Comparison of ENCODE assay signal across 14 mouse cellular contexts in the genomic region with DNA sequence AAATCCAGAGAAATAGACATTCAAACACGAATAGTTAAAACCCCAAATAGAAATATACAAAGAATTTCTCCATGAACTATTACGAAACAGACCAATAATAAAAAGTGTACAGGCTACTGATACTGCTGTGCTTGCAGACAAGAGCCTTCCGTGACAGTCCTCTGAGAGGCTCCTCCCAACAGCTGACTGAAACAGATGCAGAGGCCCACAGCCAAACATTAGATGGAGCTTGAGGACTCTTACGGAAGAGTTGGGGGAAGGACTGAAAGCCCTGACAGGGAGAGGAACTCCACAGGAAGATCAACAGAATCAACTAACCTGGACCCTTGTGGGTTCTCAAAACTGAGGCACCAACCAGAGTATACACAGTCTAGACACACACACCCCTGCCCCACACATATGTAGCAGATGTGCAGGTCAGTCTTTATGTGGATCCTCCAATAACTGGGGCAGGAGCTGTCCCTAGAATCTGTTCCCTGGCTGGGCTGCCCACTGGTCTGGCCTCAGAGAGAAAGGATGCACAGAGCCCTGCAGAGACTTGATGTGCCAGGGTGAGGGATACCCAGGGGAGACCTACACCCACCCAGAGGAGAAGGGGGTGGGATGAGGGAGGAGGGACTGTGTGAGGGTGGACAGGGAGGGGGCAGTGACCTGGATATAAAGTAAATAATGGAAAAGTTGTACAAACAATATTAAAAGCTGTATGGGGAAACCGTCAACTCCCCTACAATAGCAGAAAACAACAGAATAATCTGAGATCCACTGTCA. TPM values are rescaled to one million over a fixed set of nuclear protein-coding genes. Genes with fewer than 3 reads are reported as not detected.
DNase-seq lines count a peak whose midpoint lies in the region; ATAC-seq lines count a peak whose summit lies in the region.
"Had no signal": no experiment of that assay in that cellular context is flagged by ENCODE, and none has a peak within 500 bp of the region (broad histone marks: within the 10 kb centered on the region; RNA-seq: fewer than 3 reads in every experiment).

No protein-coding gene starts in this region.

- no peaks in the 10 kb centered on the region for H3K4me1 ChIP-seq in embryonic facial prominence, embryonic 15.5 days
- H3K4me1 ChIP-seq in limb, embryonic 15.5 days = 0 out of 2 replicates have a peak, but pooled peaks cover 2% of the 10 kb centered on the region

- H3K9ac ChIP-seq in embryonic facial prominence, embryonic 15.5 days = no peak overlapping the region
- no peak overlapping the region for H3K9ac ChIP-seq in limb, embryonic 15.5 days
- H3K9ac ChIP-seq: forebrain, embryonic 15.5 days had no signal

- no peak overlapping the region for H3K4me3 ChIP-seq in embryonic facial prominence, embryonic 15.5 days (replicated peaks)
- no peak overlapping the region for H3K4me3 ChIP-seq in limb, embryonic 15.5 days
- H3K4me3 ChIP-seq: forebrain, embryonic 15.5 days had no signal

- no peaks in the 10 kb centered on the region for H3K27me3 ChIP-seq in embryonic facial prominence, embryonic 15.5 days
- no peaks in the 10 kb centered on the region for H3K27me3 ChIP-seq in limb, embryonic 15.5 days
- H3K27me3 ChIP-seq: forebrain, embryonic 15.5 days had no signal

- H3K9me3 ChIP-seq in embryonic facial prominence, embryonic 15.5 days (replicated peaks) = no peaks in the 10 kb centered on the region
- H3K9me3 ChIP-seq in limb, embryonic 15.5 days = no peaks in the 10 kb centered on the region
- H3K9me3 ChIP-seq: forebrain, embryonic 15.5 days had no signal

- H3K36me3 ChIP-seq in embryonic facial prominence, embryonic 15.5 days = peaks cover 2% of the 10 kb centered on the region; the same call in 1 of the 2 replicates
- 0 out of 2 replicates have a peak, but pooled peaks cover 6% of the 10 kb centered on the region for H3K36me3 ChIP-seq in limb, embryonic 15.5 days

- DNase-seq in heart, adult 11 months = peak; percentile 93
- no peak for DNase-seq in heart, postnatal 25 days (ENCODE audit: low spot score)
- peak; percentile 8 to 27 for DNase-seq in kidney, postnatal 4 days
- DNase-seq in kidney, postnatal 25 days = no peak
- DNase-seq in embryo, embryonic 10 days (ENCODE audit: low spot score) = no peak
- DNase-seq in testis, postnatal 14 days (ENCODE audit: low spot score) = no peak
- DNase-seq: B cell, adult 2 months; cerebellum, adult 18-20 months; spleen, adult 18-20 months; thymus, postnatal 14 days had no signal

- WGBS in embryonic facial prominence, embryonic 15.5 days = 74% methylated on average over 5 of the region's 5 CpGs
- WGBS in limb, embryonic 15.5 days = 74% methylated on average over 5 of the region's 5 CpGs

- H3K4me2 ChIP-seq in embryonic facial prominence, embryonic 15.5 days (replicated peaks) = no peak overlapping the region
- H3K4me2 ChIP-seq in limb, embryonic 15.5 days = no peak overlapping the region
- H3K4me2 ChIP-seq: forebrain, embryonic 15.5 days had no signal

- peak; percentile 34; the same call in 1 of the 2 replicates for ATAC-seq in embryonic facial prominence, embryonic 15.5 days (ENCODE audit: insufficient number of reproducible peaks, low FRiP score, low TSS enrichment, low read depth)
- 0 out of 2 replicates have a peak, but pooled peaks have one; percentile 14 for ATAC-seq in limb, embryonic 15.5 days (ENCODE audit: insufficient number of reproducible peaks, low FRiP score, low TSS enrichment, low read depth)
- ATAC-seq: forebrain, embryonic 15.5 days; midbrain, embryonic 16.5 days had no signal

- no peak overlapping the region for H3K27ac ChIP-seq in embryonic facial prominence, embryonic 15.5 days (replicated peaks)
- H3K27ac ChIP-seq in limb, embryonic 15.5 days = no peak overlapping the region
- H3K27ac ChIP-seq: forebrain, embryonic 15.5 days had no signal

- intact Hi-C loops in heart, postnatal 25 days (cut with DNase I) = no loop called here

RNA-seq across cellular contexts. Expression of gene Adgrf2, which starts 46.9 kb away (rescaled TPM):
- total RNA-seq in heart, postnatal 25 days (2021) = under 1 TPM; 0.11 to 0.16 TPM
- polyA plus RNA-seq in embryonic facial prominence, embryonic 15.5 days (2015; fragmentation: Nextera tagmentation; extraction: Ambion mirVana) = 2.1 TPM in 2 replicates
- 4.3 and 4.4 TPM in 2 replicates for polyA plus RNA-seq in limb, embryonic 15.5 days (2015; fragmentation: Nextera tagmentation; extraction: Ambion mirVana)

Comparison
In these comparisons a context has a peak if more than half of its experiments do, and no peak if none do; other contexts are left out.
1. DNase-seq: peak in heart, adult 11 months (single experiment) and kidney, postnatal 4 days (2 of 2); none in heart, postnatal 25 days (single experiment), kidney, postnatal 25 days (0 of 2), embryo, embryonic 10 days (single experiment) and testis, postnatal 14 days (single experiment).